Mouse (Mus musculus) C2C12 (cell line): Measurements from ENCODE around the gene Gsta2. TPM values are rescaled to one million over a fixed set of nuclear protein-coding genes. Genes with fewer than 3 reads are reported as not detected.

Experiments used
- H3K27me3 ChIP-seq: one replicate; pipeline ENCODE4 v1.6.1; 2011; ENCODE audit not compliant: control insufficient read depth, insufficient read depth, insufficient read length
- H3K36me3 ChIP-seq: one replicate; pipeline ENCODE4 v1.6.1; 2011; ENCODE audit not compliant: control insufficient read depth, insufficient read depth
- H3K4me3 ChIP-seq: one replicate; pipeline ENCODE4 v1.5.1; 2011; ENCODE audit warnings: mild to moderate bottlenecking, control low read depth; ENCODE audit not compliant: poor library complexity, insufficient read depth, severe bottlenecking
- H3K79me2 ChIP-seq: one replicate; pipeline ENCODE4 v1.6.1; 2011; ENCODE audit not compliant: control insufficient read depth, insufficient read depth
- H3K79me3 ChIP-seq: one replicate; pipeline ENCODE4 v1.6.1; 2011; ENCODE audit warnings: low read depth, control low read depth
- H3ac ChIP-seq: one replicate; pipeline ENCODE3; 2011; ENCODE audit warnings: low read depth; ENCODE audit not compliant: control insufficient read depth, insufficient read length
- CEBPB ChIP-seq: IDR thresholded peaks from one replicate; pipeline ENCODE4 v1.6.1; 2011; ENCODE audit warnings: low read depth, mild to moderate bottlenecking, control low read depth, moderate library complexity
- CTCF ChIP-seq: IDR thresholded peaks from one replicate; pipeline ENCODE4 v1.5.1; 2011; ENCODE audit not compliant: control insufficient read depth, insufficient read depth, insufficient read length
- FOSL1 ChIP-seq: IDR thresholded peaks from one replicate; pipeline ENCODE4 v1.8.0; 2011; ENCODE audit warnings: mild to moderate bottlenecking, low read length; ENCODE audit not compliant: poor library complexity, insufficient read depth, severe bottlenecking
- MAX ChIP-seq: IDR thresholded peaks from one replicate; pipeline ENCODE4 v1.6.1; 2011; ENCODE audit warnings: mild to moderate bottlenecking, control low read depth
- MYOD1 ChIP-seq: IDR thresholded peaks from one replicate; pipeline ENCODE4 v1.6.1; 2011; ENCODE audit warnings: low read depth; ENCODE audit not compliant: control insufficient read depth, insufficient read length
- MYOG ChIP-seq: IDR thresholded peaks from one replicate; pipeline ENCODE4 v1.6.1; 2011; ENCODE audit not compliant: control insufficient read depth, insufficient read length; ENCODE audit errors: extremely low read depth
- USF1 ChIP-seq: IDR thresholded peaks from one replicate; pipeline ENCODE4 v1.6.1; 2011; ENCODE audit warnings: low read depth, mild to moderate bottlenecking, control low read depth, moderate library complexity
- polyA plus RNA-seq: library from polyadenylated mRNA; unstranded; fragments of >200 nt; fragmentation: generic; extraction: Trizol; gene quantifications from one replicate; pipeline ENCODE4 v1.2.1, GENCODE M21; 2012; ENCODE audit warnings: missing spikeins

Gene Gsta2
- polyA plus RNA-seq, 1 experiment: 0.09 TPM

DNA sequence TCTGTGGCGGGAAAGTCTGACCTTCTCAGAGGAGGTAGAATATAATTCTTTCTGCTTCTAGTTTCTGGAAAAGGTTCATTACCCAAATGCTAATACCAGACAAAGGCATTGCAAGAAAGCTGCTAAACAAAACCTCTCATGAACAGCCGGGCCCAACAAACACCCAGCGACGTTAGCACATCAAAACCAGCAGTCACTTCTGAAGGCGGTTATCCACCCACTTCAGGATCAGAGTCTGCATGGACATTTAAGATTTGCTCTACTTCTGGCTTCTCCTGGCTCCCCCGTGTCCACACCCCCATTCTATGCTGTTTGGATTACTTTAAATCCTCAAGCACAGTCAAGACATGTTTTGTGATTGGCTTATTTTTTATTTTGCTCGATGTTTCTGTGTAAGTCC is 39.0 kb upstream of the Gsta2 start:
- TF ChIP-seq MAX: no peak
- TF ChIP-seq MYOG: no peak
- no peak for TF ChIP-seq USF1
- no peak for TF ChIP-seq CTCF
- no peak for TF ChIP-seq CEBPB
- no peak for TF ChIP-seq MYOD1
- no peak for TF ChIP-seq FOSL1
- H3K27me3 ChIP-seq: no peaks in the 10 kb centered on the region
- H3K4me3 ChIP-seq: no peak overlapping the region
- H3ac ChIP-seq: no peak overlapping the region
- H3K36me3 ChIP-seq: no peaks in the 10 kb centered on the region
- no peaks in the 10 kb centered on the region for H3K79me2 ChIP-seq
- H3K79me3 ChIP-seq: no peaks in the 10 kb centered on the region

- H3K4me3 ChIP-seq: no peak overlapping the region
- no peaks in the 10 kb centered on the region for H3K79me2 ChIP-seq
- H3K36me3 ChIP-seq: no peaks in the 10 kb centered on the region
- TF ChIP-seq MYOD1 (no peak), CEBPB (no peak), MYOG (no peak), USF1 (no peak), MAX (no peak), CTCF (no peak), FOSL1 (no peak)
- no peaks in the 10 kb centered on the region for H3K79me3 ChIP-seq
- H3ac ChIP-seq: no peak overlapping the region
- no peaks in the 10 kb centered on the region for H3K27me3 ChIP-seq
These were observed 38.2 kb upstream of the Gsta2 start for GRCm38 (mm10) chr9:78393741-78394140.

GRCm38 (mm10) chr9:78389981-78390380 is 34.4 kb upstream of the Gsta2 start:
- Histone ChIP-seq H3ac (no peak overlapping the region), H3K4me3 (no peak overlapping the region), H3K79me3 (no peaks in the 10 kb centered on the region), H3K79me2 (no peaks in the 10 kb centered on the region), H3K36me3 (no peaks in the 10 kb centered on the region), H3K27me3 (no peaks in the 10 kb centered on the region)
- TF ChIP-seq MYOD1 (no peak), USF1 (no peak), MYOG (no peak), MAX (no peak), CTCF (no peak), CEBPB (no peak), FOSL1 (no peak)

GRCm38 (mm10) chr9:78386947-78387346 is 31.4 kb upstream of the Gsta2 start:
- H3K4me3 ChIP-seq: no peak overlapping the region
- no peaks in the 10 kb centered on the region for H3K36me3 ChIP-seq
- no peaks in the 10 kb centered on the region for H3K27me3 ChIP-seq
- H3ac ChIP-seq: no peak overlapping the region
- no peaks in the 10 kb centered on the region for H3K79me2 ChIP-seq
- TF ChIP-seq MAX (no peak), FOSL1 (no peak), CEBPB (no peak), MYOG (no peak), CTCF (no peak), MYOD1 (no peak), USF1 (no peak)
- H3K79me3 ChIP-seq: no peaks in the 10 kb centered on the region

- no peaks in the 10 kb centered on the region for H3K79me3 ChIP-seq
- no peaks in the 10 kb centered on the region for H3K27me3 ChIP-seq
- H3K36me3 ChIP-seq: no peaks in the 10 kb centered on the region
- no peak overlapping the region for H3K4me3 ChIP-seq
- TF ChIP-seq USF1 (no peak), CEBPB (no peak), CTCF (no peak), FOSL1 (no peak), MYOG (no peak), MYOD1 (no peak)
- H3K79me2 ChIP-seq: no peaks in the 10 kb centered on the region
- no peak overlapping the region for H3ac ChIP-seq
These were observed 30.3 kb upstream of the Gsta2 start for GRCm38 (mm10) chr9:78385893-78386292.

DNA sequence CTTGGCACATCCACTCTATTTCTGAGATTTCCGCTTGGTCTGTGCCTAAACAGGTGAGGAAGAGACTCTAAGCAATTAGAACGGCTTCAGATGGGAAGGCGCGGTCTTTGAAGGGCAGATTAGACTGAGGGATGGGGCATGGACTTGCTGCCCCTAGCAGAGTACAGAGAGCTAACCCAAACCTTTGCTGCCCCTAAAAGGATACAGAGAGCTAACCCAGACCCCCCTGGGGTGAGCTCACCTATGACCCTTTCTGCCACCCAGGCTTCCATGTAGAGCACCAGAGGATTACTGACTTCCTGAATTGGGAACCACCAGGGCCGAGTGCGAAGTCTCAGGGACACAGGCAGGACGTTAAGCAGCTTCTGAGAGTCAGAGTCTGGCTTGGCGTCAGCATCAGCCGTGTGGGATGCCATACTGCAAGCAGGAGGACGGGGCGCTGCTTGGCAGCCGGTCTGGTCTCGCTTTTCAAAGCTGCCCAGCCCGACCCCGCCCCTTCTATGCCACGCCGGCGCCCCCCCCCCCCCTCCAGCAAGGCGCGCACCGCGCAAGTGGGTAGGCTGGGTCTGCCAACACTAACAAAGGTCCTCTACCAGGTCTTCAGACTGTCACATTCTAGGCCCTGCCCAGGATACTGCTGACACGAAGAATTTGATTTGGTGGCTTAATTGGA is 22.7 kb upstream of the Gsta2 start, which contains the start of gene Ooep:
TSS of gene Ooep (minus strand) at position 613 of the 673 bp plus-strand sequence.
- Histone ChIP-seq H3ac (no peak within 1 kb of the TSS), H3K79me3 (no peaks in the 10 kb centered on the region), H3K79me2 (no peaks in the 10 kb centered on the region), H3K27me3 (no peaks in the 10 kb centered on the region), H3K4me3 (no peak within 1 kb of the TSS), H3K36me3 (no peaks in the 10 kb centered on the region)
- TF ChIP-seq MYOD1 (no peak), MYOG (no peak), FOSL1 (no peak), CTCF (no peak), MAX (no peak), USF1 (no peak), CEBPB (no peak)
